Mouse (Mus musculus) thymus, adult 2 months (tissue): ENCODE results near the gene Cyp3a13. TPM values are rescaled to one million over a fixed set of nuclear protein-coding genes. Genes with fewer than 3 reads are reported as not detected.

Experiments used
- polyA plus RNA-seq: library from polyadenylated mRNA; depleted of rRNA; stranded (reverse); fragments of >200 nt; gene quantifications from 2 replicates; pipeline ENCODE4 v1.2.3, GENCODE M21; 2012; rRNA removed

Cyp3a13 gene
- polyA plus RNA-seq, 1 experiment = 0.26 TPM

Other genes with a start within 250 kb of the Cyp3a13 start
- gene Agfg2, start 236.9 kb downstream of the Cyp3a13 start, polyA plus RNA-seq = 205 and 213 TPM in 2 replicates
- gene Nyap1, start 180.0 kb downstream of the Cyp3a13 start, polyA plus RNA-seq = 97.2 and 110 TPM in 2 replicates
- 670 and 672 TPM in 2 replicates for gene Tsc22d4, start 175.9 kb downstream of the Cyp3a13 start, polyA plus RNA-seq
- 101 and 120 TPM in 2 replicates for gene Ppp1r35, start 142.8 kb downstream of the Cyp3a13 start, polyA plus RNA-seq
- gene Mepce, start 134.0 kb downstream of the Cyp3a13 start, polyA plus RNA-seq = 81.9 and 87.5 TPM in 2 replicates
- gene Zcwpw1, start 133.8 kb downstream of the Cyp3a13 start, polyA plus RNA-seq = 4.6 TPM in 2 replicates
- 7.2 and 13.5 TPM in 2 replicates for gene Pilra, start 85.3 kb downstream of the Cyp3a13 start, polyA plus RNA-seq
- 9.5 and 10.1 TPM in 2 replicates for gene Pilrb1, start 63.5 kb downstream of the Cyp3a13 start, polyA plus RNA-seq
- 8.7 and 11.4 TPM in 2 replicates for gene Pilrb2, start 49.8 kb downstream of the Cyp3a13 start, polyA plus RNA-seq
- 0.03 and 0.09 TPM in 2 replicates for gene Gjc3, start 41.5 kb upstream of the Cyp3a13 start, polyA plus RNA-seq
- 0.96 TPM in 1 of 2 replicates, not detected in the other for gene Azgp1, start 59.9 kb upstream of the Cyp3a13 start, polyA plus RNA-seq
- not detected in 2 replicates for gene Smok3a, start 99.6 kb upstream of the Cyp3a13 start, polyA plus RNA-seq
- not detected in 2 replicates for gene Smok3b, start 99.8 kb upstream of the Cyp3a13 start, polyA plus RNA-seq
- not detected in 2 replicates for gene Smok3c, start 131.6 kb upstream of the Cyp3a13 start, polyA plus RNA-seq
- 5.1 and 5.9 TPM in 2 replicates for gene Zkscan1, start 163.5 kb upstream of the Cyp3a13 start, polyA plus RNA-seq
- 11.1 and 13.0 TPM in 2 replicates for gene Zscan21, start 195.3 kb upstream of the Cyp3a13 start, polyA plus RNA-seq
- gene Zfp113, start 234.1 kb upstream of the Cyp3a13 start, polyA plus RNA-seq = 3.3 and 3.6 TPM in 2 replicates
- 78.7 and 92.0 TPM in 2 replicates for gene Cops6, start 239.5 kb upstream of the Cyp3a13 start, polyA plus RNA-seq